In the genomic region with DNA sequence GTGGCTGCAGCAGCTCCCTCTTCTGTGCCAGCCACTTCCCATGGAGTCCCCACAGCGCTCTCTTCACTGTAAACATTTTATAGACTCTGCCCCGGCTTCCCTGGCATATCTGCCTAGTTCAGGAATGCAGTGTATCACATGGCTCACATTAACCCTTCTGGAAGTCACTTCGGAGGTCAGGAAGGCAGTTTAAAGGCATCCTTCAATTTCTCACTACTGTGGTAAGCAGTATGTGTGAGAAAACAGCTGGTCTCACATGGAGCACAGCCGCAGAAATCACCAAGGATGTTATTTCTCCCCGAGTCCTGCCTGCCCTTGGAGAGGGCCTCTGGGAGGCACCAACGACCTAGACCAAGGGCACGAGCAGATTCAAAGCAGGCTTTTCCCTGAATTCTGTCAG, we compare ENCODE assay signal across 10 mouse cellular contexts.
A peak's percentile ranks its signal among the peaks of the same experiment; 100 is the strongest.
DNase-seq lines count a peak whose midpoint lies in the region; ATAC-seq lines count a peak whose summit lies in the region.
"Had no signal": no experiment of that assay in that cellular context is flagged by ENCODE, and none has a peak within 500 bp of the region (broad histone marks: within the 10 kb centered on the region; RNA-seq: fewer than 3 reads in every experiment).

No protein-coding gene starts in this region.

- H3K9me3 ChIP-seq in kidney, embryonic 15.5 days (replicated peaks) = no peaks in the 10 kb centered on the region
- H3K9me3 ChIP-seq in embryonic facial prominence, embryonic 11.5 days (replicated peaks; ENCODE audit: control insufficient read depth, low read length) = no peaks in the 10 kb centered on the region
- no peaks in the 10 kb centered on the region for H3K9me3 ChIP-seq in limb, embryonic 11.5 days (ENCODE audit: control insufficient read depth, low read length)
- H3K9me3 ChIP-seq: liver, embryonic 12.5 days had no signal

- peaks cover 39% of the 10 kb centered on the region for H3K4me1 ChIP-seq in kidney, embryonic 15.5 days
- H3K4me1 ChIP-seq in embryonic facial prominence, embryonic 11.5 days (ENCODE audit: control insufficient read depth, insufficient read depth, low read length) = peaks cover 8% of the 10 kb centered on the region
- H3K4me1 ChIP-seq in limb, embryonic 11.5 days (ENCODE audit: control insufficient read depth, insufficient read depth, low read length) = peaks cover 46% of the 10 kb centered on the region
- H3K4me1 ChIP-seq: liver, embryonic 12.5 days had no signal

- H3K36me3 ChIP-seq in kidney, embryonic 15.5 days = peaks cover 50% of the 10 kb centered on the region
- H3K36me3 ChIP-seq in embryonic facial prominence, embryonic 11.5 days (replicated peaks; ENCODE audit: control insufficient read depth, insufficient read depth, low read depth, low read length) = peaks cover 3% of the 10 kb centered on the region
- H3K36me3 ChIP-seq in limb, embryonic 11.5 days (ENCODE audit: control insufficient read depth, insufficient read depth, low read length) = no peaks in the 10 kb centered on the region; the same call in 1 of the 2 replicates

- no peaks in the 10 kb centered on the region for H3K27me3 ChIP-seq in kidney, embryonic 15.5 days
- H3K27me3 ChIP-seq in embryonic facial prominence, embryonic 11.5 days (ENCODE audit: control insufficient read depth, insufficient read depth, low read length) = no peaks in the 10 kb centered on the region
- no peaks in the 10 kb centered on the region for H3K27me3 ChIP-seq in limb, embryonic 11.5 days (ENCODE audit: control insufficient read depth, insufficient read depth, low read length)
- H3K27me3 ChIP-seq: liver, embryonic 12.5 days; Patski had no signal

- ATAC-seq in kidney, embryonic 15.5 days (replicated peaks; ENCODE audit: low FRiP score) = no peak
- ATAC-seq in embryonic facial prominence, embryonic 11.5 days (replicated peaks; ENCODE audit: insufficient number of reproducible peaks, low FRiP score, low TSS enrichment, low read depth) = no peak
- peak; percentile 27; the same call in 1 of the 2 replicates for ATAC-seq in limb, embryonic 11.5 days (ENCODE audit: insufficient number of reproducible peaks, low FRiP score, low TSS enrichment, low read depth)
- ATAC-seq in erythroid progenitor cell, adult 5-6 weeks (replicated peaks; ENCODE audit: low FRiP score, poor library complexity, severe bottlenecking) = no peak
- ATAC-seq: liver, embryonic 12.5 days; Patski had no signal

- H3K4me3 ChIP-seq in kidney, embryonic 15.5 days (replicated peaks) = no peak overlapping the region
- H3K4me3 ChIP-seq in embryonic facial prominence, embryonic 11.5 days (ENCODE audit: low read depth, low read length) = no peak overlapping the region
- no peak overlapping the region for H3K4me3 ChIP-seq in limb, embryonic 11.5 days (ENCODE audit: low read depth, low read length)
- H3K4me3 ChIP-seq: liver, embryonic 12.5 days had no signal

- 24% methylated on average over 7 of the region's 7 CpGs for WGBS in kidney, embryonic 15.5 days
- WGBS in embryonic facial prominence, embryonic 11.5 days = 25% methylated on average over 7 of the region's 7 CpGs
- WGBS in limb, embryonic 11.5 days = 9% methylated on average over 7 of the region's 7 CpGs

- no peak overlapping the region for H3K9ac ChIP-seq in kidney, embryonic 15.5 days
- H3K9ac ChIP-seq in embryonic facial prominence, embryonic 11.5 days (replicated peaks; ENCODE audit: low read length) = no peak overlapping the region
- 0 out of 2 replicates have a peak overlapping the region, but pooled peaks have one; percentile 22 for H3K9ac ChIP-seq in limb, embryonic 11.5 days (ENCODE audit: low read length)
- H3K9ac ChIP-seq: liver, embryonic 12.5 days had no signal

- peak overlapping the region; percentile 59 for H3K27ac ChIP-seq in kidney, embryonic 15.5 days
- H3K27ac ChIP-seq in embryonic facial prominence, embryonic 11.5 days (replicated peaks; ENCODE audit: low read depth, low read length) = peak overlapping the region; percentile 47; the same call in 1 of the 2 replicates
- peak overlapping the region; percentile 92 for H3K27ac ChIP-seq in limb, embryonic 11.5 days (replicated peaks; ENCODE audit: low read depth, low read length)
- H3K27ac ChIP-seq: liver, embryonic 12.5 days had no signal

- DNase-seq in embryo, embryonic 11 days = peak; percentile 43
- DNase-seq in embryo, embryonic 9.5 days (ENCODE audit: extremely low spot score) = no peak
- DNase-seq in kidney, adult 9 months = no peak
- peak; percentile 61 for DNase-seq in embryonic facial prominence, embryonic 11.5 days (ENCODE audit: low spot score)
- DNase-seq in limb, embryonic 11.5 days (ENCODE audit: low spot score) = peak; percentile 47
- no peak for DNase-seq in cerebellum, adult 9-10 months

- H3K4me2 ChIP-seq in kidney, embryonic 15.5 days = no peak overlapping the region
- H3K4me2 ChIP-seq in embryonic facial prominence, embryonic 11.5 days (ENCODE audit: low read depth, low read length) = no peak overlapping the region
- peak overlapping the region; percentile 11; the same call in 1 of the 2 replicates for H3K4me2 ChIP-seq in limb, embryonic 11.5 days (ENCODE audit: low read depth, severe bottlenecking)
- H3K4me2 ChIP-seq: liver, embryonic 12.5 days had no signal

Comparison
In these comparisons a context has a peak if more than half of its experiments do, and no peak if none do; other contexts are left out.
1. DNase-seq: peak in embryo, embryonic 11 days (single experiment), embryonic facial prominence, embryonic 11.5 days (single experiment) and limb, embryonic 11.5 days (single experiment); none in embryo, embryonic 9.5 days (single experiment), kidney, adult 9 months (single experiment) and cerebellum, adult 9-10 months (single experiment).
2. Peak in every context shown above with its lines, with median percentiles within 50 percentile points of each other: H3K27ac ChIP-seq.